Mouse (Mus musculus) forebrain, embryonic 16.5 days (tissue): ENCODE measurements at regions not wholly inside any gene's neighbourhood (a gene's known extent, or its start where the extent isn't known, plus 50 kb on each side); places are given as distances from the start of the nearest gene placed in this dataset. TPM values are rescaled to one million over a fixed set of nuclear protein-coding genes. Genes with fewer than 3 reads are reported as not detected.

Experiments
- microRNA-seq: library from miRNA; unstranded; fragments of <30 nt; microRNA quantifications from one replicate; pipeline ENCODE4, GENCODE M21; 2017

Small RNA genes in the stretch of these regions (microRNA-seq; reads per million reads assigned to microRNA genes)
- not detected for gene Gm44301
